Mouse (Mus musculus): ENCODE data around the gene Vsir.

Gene Vsir

DNA sequence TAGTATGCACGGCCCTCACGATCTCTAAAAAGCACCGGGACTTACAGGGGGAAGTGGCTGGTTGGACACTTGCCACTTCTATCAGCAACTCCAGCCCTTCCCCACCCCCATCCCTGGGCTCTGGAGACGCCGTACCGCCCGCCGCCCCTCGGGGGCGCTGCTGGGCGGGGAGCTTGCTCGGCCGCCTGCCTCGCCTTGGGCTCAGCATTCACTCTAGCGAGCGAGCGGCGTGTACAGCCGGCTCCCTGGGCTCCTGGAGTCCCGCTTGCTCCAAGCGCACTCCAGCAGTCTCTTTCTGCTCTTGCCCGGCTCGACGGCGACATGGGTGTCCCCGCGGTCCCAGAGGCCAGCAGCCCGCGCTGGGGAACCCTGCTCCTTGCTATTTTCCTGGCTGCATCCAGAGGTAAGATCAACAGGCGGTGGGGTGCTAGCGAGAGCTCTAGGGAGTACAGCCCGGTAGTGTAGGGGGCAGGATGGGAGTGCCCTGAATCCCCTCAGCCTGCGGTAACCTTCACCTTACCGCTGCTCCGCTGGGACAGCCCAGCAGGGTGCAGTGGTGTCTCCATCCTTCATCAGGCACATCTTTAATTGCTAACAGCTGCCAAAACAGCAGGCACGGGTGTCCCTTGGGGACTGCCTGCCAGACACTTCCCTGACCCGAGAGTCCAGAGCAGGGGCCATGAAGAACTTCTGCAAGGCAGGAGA is at the start of gene Vsir:
Vsir (plus strand) TSS at position 151 of the 705 bp plus-strand sequence.
- peak; percentile 73 for DNase-seq (ENCODE audit: low spot score)

DNA sequence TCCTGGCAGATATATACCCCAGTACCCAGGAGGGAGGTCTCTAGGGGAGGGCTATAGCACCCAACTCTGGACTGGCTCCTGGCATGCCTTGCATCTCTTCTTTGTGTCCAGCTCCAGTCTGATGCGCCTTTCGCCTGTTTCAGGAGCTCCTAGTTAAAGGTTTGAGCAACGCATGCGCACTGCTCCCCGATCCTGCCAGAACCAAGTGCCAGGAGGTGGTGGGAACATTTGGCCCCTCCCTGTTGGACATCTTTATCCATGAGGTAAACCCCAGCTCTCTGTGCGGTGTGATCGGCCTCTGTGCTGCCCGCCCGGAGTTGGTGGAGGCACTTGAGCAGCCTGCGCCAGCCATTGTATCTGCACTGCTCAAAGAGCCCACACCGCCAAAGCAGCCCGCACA is 47.0 kb upstream of the Vsir start:
- no peak for DNase-seq (ENCODE audit: low spot score)

- no peak for DNase-seq (ENCODE audit: low spot score)
These were observed 43.2 kb upstream of the Vsir start for GRCm38 (mm10) chr10:60303419-60303818.

DNA sequence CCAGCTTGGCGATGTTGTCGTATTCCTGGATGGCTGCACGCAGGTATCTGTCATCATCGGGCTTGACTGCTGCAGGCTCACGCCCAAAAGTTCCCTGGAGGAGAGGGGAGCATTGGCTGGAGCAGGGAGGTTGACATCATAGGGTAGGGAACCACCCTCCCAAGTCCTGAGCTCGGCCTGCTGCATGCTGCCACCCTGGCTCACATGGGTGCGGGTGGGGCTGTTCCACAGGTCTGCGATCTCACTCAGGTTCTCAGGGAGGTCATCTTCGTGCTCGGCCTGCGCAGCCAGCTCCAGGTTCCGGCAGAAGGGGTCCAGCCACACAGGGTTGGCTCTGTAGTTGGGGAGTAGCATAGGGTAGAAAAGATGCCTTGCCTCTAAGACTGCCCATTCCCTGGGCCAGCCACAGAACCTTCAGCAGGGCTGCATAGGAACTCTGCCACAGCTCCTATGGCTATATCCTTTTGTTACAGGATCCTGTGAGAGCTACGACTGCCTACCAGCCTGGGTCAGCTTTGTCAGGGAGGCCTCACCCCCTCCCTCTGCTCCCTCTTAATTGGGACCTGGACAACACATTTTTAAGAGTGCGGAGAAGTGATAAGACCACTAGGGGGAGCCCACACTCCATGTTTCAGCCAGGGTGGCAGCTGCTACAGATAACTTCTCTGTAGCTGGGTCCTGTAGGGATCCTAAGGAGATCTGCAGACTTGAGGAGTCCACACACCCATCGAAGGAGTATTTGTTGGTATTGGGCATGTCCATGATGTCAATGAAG is 41.6 kb upstream of the Vsir start:
- DNase-seq (ENCODE audit: low spot score): peak; percentile 69

DNA sequence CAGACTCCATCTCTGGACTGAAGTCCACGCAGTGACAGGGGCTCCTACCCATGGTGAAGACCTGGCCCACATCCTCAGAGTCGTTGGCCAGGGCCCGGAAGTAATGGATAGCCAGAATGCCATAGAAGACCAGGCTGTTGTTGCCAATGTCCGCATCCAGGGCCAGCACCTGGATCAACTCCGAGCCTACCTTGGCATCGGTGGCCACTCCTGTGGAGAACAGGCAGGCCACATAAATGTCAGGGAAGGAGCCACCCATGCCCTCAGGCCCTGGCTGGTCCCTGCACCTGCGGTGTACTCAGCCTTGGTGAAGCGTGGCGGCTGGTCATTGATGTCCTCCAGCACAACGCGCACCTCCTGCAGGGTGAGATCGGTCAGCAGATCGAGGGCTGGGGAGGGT is 36.0 kb upstream of the Vsir start:
- DNase-seq (ENCODE audit: low spot score): no peak

- DNase-seq (ENCODE audit: low spot score): no peak
These were observed 33.0 kb upstream of the Vsir start for GRCm38 (mm10) chr10:60313606-60314005.

DNA sequence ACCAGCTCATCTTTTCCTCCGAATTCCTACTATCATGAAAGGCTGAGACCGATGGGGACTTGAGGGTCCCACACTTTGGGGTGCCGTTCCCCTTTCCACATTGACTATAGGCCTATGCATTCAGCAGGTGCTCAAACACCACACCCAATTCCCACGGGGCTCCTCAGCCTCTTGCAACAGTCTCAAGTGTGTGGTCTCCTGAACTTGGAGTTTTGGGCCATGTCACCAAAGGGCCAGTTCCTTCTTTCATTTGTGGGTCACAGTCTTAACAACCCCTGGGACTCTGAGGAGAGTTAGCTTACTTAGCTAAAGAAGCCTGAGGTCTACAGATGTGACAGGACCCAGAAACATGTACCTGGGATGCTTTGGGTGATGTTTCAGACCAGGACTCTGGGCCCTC is 30.5 kb upstream of the Vsir start:
- DNase-seq (ENCODE audit: low spot score): no peak

- no peak for DNase-seq (ENCODE audit: low spot score)
These were observed 17.5 kb upstream of the Vsir start for GRCm38 (mm10) chr10:60328963-60329650.

- no peak for DNase-seq (ENCODE audit: low spot score)
These were observed 12.1 kb upstream of the Vsir start for GRCm38 (mm10) chr10:60334583-60334982.

GRCm38 (mm10) chr10:60335021-60335420 is 11.6 kb upstream of the Vsir start:
- DNase-seq (ENCODE audit: low spot score): no peak

DNA sequence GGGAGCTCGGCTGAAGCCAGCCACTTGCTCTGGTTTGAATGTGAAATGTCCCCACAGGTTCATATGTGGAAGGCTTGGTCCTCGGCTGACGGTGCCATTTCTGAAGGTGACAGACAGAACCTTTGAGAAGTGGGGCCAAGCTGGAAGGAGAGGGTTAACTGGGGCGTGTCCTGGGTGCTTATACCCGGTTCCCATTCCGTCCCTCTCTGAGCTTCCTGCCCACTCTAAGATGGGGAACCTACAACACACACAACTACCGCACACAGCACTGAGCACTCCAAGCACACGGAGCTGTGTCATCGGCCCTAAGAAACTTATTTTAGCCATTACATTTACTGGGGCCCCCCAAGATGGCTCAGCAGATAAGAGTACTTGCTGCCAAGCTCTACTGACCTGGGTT is 5.1 kb upstream of the Vsir start:
- DNase-seq (ENCODE audit: low spot score): no peak

- DNase-seq (ENCODE audit: low spot score): no peak
These were observed 2.5 kb upstream of the Vsir start for GRCm38 (mm10) chr10:60344111-60344510.

DNA sequence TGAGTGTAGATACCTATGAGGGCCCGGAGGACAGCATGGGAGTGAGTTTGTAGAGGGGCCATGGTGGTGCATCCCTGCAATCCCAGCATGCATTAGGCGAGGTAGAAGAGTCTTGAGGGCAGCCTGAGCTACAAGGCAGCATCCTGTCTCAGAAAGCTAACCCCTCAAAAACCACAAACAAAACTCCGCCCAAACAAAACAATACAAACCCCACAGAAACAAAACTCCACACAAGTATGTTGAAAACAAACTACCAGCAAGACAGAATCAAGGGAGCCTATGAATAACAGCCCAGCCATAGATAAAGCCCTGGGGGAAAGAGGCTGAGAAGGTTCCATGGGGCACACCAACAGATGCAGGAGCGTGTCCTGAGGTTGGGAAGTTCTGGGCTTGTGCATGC is 595 bp upstream of the Vsir start:
- DNase-seq (ENCODE audit: low spot score): no peak

DNA sequence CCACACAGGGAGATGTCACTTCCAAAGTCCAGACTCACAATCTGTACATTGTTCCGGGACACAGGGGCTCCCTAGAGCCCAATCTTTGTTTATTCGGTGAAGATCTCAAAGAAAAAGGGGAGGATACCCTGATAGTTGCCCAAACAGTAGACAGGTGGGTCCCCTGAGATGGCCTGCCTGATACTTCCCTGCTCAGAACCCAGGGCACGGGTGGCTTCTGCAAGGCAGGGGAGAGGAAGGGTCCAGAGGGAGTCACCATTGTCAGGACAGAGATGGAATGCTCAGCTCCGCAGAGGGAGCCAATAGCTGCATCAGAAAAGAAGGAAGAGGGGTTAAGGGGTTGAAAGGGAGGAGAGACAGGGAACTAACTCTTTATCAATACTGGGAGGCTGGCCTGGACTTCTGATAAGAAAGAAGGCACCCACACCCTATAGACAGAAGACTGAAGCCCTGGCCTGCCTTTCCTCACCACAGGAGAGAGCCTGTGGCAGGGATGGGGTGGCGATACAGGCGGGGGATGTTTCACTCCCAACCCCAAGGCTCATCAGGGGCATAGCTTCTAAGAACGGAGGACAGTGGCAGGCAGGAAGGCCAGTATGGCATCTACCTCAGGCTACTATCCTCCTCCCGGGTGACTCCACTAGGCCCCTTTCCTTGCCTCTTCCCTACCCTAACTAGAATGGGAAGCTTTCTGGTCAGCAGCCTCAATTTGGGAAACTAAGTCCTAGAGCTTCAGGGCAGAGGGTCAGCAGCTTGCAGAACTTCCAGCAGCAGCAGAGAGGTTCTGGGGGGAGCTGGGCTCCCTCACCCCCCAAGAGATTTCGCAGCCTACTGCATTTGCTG is 1.3 kb downstream of the Vsir start:
- no peak for DNase-seq (ENCODE audit: low spot score)

- no peak for DNase-seq (ENCODE audit: low spot score)
These were observed 2.4 kb downstream of the Vsir start for GRCm38 (mm10) chr10:60349056-60349455.

- no peak for DNase-seq (ENCODE audit: low spot score)
These were observed 3.0 kb downstream of the Vsir start for GRCm38 (mm10) chr10:60349644-60350043.

DNA sequence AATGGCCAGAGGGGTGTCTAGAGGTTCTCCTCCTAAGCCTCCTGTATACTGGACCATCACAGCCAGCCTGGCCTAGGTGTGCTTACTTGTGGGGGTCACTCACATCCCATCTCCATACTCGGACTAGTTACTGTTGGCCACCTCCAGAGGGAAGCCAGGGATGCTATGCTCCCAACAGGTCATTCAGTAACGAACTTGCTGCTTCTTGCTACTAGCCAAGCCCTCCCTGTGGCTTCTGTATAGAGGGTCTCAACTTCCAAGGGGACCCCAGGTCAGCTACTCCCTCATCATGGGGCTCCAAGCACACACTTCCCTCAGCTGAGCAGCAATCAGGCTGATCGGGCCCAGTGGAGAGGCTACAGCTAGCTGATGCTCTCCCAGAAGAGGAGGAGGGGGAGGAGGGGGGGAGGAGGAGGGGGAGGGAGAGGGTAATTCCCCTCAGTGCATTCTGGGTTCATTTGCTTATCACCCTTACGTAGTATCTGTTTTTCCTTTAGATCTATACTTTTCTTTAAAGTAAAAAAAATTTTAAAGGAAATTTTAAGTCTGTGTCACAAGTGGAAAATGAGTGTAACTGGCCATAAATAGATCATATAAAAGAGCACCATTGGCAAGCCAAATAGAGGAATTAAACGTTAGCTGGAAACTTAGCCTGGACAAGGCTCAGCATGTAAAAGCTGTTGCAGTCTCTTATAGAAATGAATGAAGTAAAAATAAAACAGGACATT is 3.6 kb downstream of the Vsir start:
- DNase-seq (ENCODE audit: low spot score): no peak

DNA sequence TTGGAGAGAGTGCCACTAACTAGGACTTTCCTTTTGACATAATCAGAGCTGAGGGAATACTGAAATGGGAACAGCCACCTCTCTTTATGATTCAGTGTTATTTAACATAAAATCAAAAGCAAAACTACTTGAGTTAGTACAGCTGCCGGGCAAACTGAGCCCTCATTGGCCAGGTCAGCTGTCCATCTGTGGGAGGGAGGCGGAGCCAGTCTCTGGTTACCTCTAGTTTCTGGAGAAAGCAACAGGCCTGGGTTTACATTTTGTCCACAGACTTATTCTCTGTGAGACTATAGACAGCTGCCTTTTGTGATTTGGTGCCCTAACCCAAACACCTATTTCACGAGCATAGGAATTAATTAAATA is 4.1 kb downstream of the Vsir start:
- peak; percentile 83 for DNase-seq (ENCODE audit: low spot score)

- no peak for DNase-seq (ENCODE audit: low spot score)
These were observed 4.6 kb downstream of the Vsir start for GRCm38 (mm10) chr10:60351248-60351647.

- no peak for DNase-seq (ENCODE audit: low spot score)
These were observed 5.3 kb downstream of the Vsir start for GRCm38 (mm10) chr10:60351761-60352455.

Measured in c-Kit-positive CD71-positive TER-119-positive erythroid progenitor cells, embryonic 14.5 days (primary cell).